Mouse (Mus musculus) adrenal gland, postnatal 10 days (tissue): ENCODE data around the gene Olfr91. TPM values are rescaled to one million over a fixed set of nuclear protein-coding genes. Genes with fewer than 3 reads are reported as not detected.

Experiments
- DNase-seq: peaks from one replicate; pipeline ENCODE4 v3.0.0; 2021; ENCODE audit warnings: mixed read lengths
- total RNA-seq, 2 experiments: library from RNA; stranded (reverse); gene quantifications; 2 replicates each; pipeline ENCODE4 v1.2.3; 2021

The Olfr91 gene
- total RNA-seq, 2 experiments from 2014 or later: not detected

DNA sequence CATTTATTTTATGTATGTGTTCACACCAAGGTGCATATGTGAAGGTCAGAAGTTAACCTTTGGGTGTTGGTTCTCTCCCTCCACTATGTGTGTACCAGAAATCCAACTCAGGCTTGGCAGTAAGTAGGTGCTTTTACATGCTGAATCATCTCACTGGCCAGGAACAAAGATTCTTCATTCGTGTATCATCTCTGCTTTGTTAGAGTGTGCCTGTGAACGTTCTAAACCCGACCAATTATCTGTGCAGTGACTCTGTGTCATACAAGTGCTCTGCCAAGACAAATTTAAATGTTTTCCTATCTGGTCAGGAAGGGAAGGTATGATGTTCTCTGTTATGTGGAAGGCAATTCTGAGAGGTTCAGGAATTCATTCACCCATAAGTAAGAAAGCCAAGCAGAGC lies 36.6 kb downstream of the Olfr91 start:
- no peak for DNase-seq

DNA sequence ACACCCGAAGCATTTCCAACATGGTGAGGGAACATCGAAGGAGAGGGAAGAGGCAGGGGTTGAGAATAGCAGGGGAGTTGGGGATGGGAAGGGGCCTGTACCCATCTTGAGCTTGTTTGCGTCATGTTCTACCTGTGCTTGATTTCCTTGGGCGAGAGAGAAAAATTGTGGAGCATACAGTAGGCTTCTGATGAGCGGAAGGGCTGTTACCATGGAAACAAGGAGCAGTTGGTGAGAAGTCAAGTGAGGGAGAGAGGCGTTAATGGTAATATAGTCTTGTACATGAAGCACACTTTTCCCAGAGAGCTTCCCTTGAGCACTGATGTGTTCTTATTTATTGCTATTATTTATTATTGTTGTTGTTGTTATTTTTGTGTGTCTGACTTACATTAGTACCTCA lies 41.1 kb downstream of the Olfr91 start:
- DNase-seq: no peak

DNA sequence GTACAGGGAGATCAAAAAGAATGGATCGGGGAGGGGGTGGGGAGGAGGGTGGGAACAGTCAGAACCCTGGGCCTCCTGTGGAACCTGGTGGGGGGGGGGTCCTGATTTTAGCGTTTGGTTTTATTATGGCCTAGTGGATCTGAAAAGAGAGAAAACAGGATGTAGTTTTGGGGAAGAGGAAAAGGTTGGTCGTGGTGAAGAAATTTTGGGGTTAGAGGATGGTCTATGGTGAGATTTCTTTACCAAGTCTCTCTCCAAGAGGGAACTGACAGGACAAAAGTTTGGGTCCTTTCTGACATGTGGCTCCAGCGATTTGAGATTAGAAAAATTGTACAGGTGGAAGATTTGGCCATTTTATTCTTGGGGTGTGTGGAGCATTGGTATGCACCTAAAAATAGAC lies 46.3 kb downstream of the Olfr91 start:
- DNase-seq: no peak

DNA sequence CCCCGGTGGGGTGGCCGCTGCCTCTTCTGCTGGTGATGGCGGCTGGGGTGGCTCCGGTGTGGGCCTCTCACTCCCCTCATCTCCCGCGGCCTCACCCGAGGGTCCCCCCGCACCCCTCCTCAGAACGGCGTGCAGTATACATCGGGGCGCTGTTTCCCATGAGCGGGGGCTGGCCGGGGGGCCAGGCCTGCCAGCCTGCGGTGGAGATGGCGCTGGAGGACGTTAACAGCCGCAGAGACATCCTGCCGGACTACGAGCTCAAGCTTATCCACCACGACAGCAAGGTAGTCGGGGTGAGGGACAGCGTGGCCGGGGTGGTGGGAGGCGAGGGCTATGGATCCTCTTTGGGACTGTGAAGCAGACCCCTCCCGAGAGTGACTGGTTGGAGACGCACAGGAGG lies 47.2 kb downstream of the Olfr91 start:
- DNase-seq: no peak

DNA sequence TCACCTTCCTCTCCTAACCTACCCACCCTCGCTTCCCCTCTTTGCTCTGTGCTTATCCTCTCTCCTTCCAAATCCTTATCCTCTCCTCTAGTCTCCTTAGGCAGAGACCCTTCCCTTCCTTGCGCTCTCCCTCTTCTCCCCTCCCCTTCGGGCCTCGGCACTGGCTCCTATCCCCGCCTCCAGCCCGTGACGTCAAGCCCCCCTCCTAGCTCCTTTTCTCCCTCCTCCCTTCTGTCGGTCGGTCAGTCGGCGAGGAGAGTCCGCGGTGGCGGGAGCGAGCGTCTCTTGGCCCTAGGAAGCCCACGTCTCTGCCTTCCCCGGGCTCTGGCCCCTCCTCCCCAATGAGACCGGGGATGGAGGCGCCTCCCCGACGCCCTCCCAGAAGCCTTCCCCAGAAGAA lies 47.7 kb downstream of the Olfr91 start:
- peak; percentile 86 for DNase-seq

DNA sequence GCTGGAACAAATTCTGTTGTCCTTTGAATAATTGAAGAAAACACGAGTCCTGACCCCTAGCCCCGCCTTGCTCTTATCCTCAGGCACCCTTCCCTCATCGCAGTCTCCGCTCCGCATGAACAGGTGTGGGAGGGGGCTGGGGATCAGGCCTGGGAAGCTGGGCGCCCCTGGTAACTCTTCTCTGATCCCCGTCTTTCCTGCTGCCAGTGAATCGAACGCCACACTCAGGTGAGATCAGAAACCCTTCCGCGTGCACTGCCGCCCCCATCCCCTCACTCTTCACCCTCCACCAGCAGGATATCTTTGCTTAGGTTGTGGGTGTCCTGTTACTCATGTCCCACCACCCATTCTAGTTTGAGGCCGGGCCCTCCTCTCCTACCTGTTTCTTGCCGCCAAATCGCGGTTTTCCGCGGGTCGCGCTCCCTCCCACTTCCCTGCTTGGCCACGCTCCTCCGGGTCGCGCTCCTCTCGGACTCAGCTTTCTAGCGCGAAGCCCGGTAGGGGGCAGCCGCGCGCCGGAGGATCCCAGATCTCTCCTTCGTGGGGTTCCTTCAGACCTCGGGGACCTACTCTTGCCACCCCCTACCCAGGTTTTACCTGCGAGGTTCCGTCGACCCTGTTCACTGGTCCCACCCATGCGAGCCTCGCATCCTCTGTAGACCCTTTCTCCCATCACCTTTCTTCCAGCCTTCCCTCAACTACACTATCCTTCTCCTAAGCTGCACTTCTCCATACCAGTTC lies 48.3 kb downstream of the Olfr91 start:
- DNase-seq: peak; percentile 86

DNA sequence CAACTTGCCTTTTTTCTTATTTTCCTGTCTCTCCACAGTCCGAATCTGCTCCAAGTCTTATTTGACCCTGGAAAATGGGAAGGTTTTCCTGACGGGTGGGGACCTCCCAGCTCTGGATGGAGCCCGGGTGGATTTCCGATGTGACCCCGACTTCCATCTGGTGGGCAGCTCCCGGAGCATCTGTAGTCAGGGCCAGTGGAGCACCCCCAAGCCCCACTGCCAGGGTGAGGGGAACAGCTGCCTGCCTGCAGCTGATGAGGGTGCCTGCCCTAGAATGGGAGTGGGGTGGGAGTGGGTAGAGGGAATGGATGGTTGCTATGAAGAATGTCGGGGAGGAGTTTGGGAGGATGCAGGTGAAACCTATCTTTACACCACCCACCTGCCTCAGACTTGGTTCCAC lies 49.7 kb downstream of the Olfr91 start:
- no peak for DNase-seq

DNA sequence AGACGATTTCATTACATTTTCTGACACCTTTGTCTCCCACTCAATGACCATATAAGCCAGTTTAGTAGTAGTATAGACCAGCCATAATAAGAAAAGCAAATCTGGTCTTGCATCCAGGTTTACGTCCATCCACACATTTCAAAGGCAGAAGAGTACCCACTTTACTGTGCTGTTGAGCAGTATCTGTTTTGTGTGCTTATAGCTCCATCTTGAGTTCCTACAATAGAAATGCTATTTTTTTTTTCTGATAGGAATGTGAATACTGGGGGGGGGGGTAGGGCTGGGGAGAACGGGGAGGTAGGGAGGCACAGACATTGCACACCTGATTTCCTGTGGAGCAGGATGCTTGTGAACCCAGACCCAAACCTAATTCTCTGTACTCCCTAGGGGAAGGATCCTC lies 50.1 kb downstream of the Olfr91 start:
- DNase-seq: no peak

DNA sequence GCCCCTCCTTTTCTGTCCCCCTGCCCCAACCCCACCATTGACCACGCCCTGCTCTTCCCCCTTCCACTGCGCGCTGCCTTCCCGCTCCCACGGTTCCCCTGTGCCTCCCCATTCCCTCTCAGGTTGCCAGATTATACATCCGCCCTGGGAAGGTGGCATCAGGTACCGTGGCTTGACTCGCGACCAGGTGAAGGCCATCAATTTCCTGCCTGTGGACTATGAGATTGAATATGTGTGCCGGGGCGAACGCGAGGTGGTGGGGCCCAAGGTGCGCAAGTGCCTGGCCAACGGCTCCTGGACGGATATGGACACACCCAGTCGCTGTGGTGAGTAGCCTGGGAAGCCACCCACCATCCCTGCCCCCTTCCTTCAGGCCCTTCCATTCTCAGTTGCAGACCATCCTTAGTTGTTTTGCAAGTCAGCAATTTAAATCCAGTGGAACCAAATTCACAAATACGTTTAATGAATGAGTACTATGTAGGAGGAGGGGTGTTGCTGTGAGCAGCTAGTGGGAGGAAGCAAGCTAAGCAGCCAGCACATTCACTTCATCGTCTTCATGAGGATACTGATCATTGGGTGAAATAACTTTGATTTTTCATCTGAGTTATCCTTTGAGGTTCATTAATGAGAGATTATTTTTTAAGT lies 50.6 kb downstream of the Olfr91 start:
- no peak for DNase-seq

DNA sequence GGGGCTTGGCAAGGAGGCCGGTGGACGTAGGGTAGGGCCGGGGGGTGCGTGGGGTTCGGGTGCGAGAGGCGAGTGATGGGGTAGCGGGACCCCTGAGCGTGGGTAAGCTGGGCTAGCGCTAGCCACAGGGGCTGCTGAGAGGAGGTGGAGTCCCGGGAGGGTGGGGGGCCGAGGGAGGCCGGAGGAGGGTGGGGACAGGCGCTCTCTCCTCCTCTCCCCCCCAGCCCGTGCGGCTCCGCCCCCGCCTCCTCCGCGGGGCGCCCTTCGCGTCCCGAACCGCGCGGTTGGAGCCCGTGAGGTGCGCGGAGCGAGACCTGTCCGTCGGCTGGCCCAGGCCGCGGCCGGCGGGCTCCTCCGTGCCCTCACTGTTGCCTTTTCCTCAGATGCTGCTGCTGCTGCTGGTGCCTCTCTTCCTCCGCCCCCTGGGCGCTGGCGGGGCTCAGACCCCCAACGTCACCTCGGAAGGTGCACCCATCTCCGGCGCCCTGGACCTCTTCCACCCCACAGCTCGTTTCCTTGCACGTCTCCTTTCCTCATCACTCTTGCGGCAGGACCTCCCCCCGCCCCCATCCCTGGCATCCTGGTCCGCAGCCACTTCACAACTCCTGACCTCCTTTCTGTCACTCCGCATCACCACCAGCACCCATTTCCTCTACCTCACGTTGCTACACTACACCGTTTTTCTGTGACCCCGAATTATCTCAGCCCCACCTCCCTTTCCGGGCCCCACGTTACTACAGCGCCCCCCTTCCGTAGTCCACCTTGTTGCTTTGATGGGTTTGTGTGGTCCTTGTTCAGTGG lies 51.6 kb downstream of the Olfr91 start:
- DNase-seq: peak; percentile 72

DNA sequence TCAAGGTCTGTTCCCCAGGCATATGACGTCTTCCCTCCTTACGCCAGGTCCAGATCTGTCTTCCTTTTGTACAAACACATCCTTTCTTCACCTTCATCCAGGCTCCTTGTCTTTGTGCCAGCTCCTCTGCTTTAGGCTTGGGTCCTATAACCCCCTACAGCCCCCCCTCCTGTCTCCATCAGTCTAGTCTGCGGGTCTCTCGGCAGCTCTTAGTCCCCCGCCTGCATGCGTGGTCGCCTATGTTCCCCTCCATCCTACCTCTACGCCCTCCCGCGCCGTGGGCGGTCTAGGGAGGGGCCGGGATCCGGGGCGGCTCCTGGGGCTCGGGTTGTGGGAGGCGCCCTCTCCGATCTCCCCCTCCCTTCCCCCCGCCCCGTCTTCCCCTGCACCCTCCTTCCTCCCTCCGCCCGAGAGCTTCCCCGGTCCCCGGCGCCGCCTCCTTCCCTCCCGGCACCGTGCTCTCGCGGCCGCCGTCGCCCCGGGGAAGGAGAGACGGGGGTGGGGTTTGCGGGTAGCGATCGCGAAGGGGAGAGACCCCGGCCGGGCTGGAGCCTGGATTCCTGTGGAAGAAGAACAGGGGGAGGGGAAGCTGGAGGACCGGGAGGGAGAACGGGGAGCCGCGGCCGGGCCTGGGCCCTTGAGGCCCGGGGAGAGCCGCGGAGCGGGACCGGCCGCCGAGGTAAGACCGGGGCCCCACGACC lies 52.3 kb downstream of the Olfr91 start, which contains the start of gene Gabbr1:
Gabbr1 (plus strand) TSS at position 356 of the 701 bp plus-strand sequence.
- DNase-seq: peak; percentile 83

DNA sequence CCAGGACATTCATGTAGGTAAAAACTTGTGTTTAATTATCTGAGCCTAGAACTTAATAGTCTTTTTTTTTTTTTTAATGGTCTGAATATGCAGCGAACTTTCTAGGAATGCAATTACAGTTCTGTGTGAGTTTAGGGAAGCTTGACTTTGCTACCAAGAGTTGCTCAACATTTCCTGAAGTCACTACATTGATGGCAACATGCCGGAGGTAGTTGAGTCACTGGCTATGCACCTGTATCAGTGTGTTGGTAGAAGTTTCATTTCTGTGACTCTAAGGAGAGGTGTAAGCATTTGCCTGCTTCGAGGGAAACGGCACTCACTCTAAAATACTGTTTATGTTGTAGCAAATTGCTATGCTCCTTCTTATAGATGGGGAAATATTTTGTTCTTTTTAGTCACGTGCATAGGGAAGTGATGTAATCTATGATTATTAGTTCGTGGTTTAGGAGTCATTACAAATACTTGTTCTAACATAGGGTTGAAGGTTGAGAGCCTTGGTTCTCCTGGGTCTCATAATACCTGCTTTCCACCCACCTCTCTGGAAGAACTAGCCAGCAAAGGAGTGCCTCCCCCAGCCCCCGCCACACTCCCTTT lies 53.3 kb downstream of the Olfr91 start:
- no peak for DNase-seq

Other genes with a start within 250 kb of the Olfr91 start
- not detected for gene Trim15, start 231.1 kb downstream of the Olfr91 start, total RNA-seq
- 1 to 10 TPM; 2.1 to 5.4 TPM for gene Trim10, start 228.7 kb downstream of the Olfr91 start, total RNA-seq
- gene Trim40, start 208.2 kb downstream of the Olfr91 start, total RNA-seq: not detected
- not detected for gene Trim31, start 200.2 kb downstream of the Olfr91 start, total RNA-seq
- gene Rnf39, start 155.4 kb downstream of the Olfr91 start, total RNA-seq: under 1 TPM in 1 of 2 experiments, not detected in 1; 0.33 TPM
- 10 to 100 TPM; 58.5 to 62.7 TPM for gene Ppp1r11, start 146.5 kb downstream of the Olfr91 start, total RNA-seq
- 10 to 100 TPM; 34.5 to 40.5 TPM for gene Znrd1, start 139.7 kb downstream of the Olfr91 start, total RNA-seq
- 10 to 100 TPM; 10.1 to 11.1 TPM for gene Znrd1as, start 139.7 kb downstream of the Olfr91 start, total RNA-seq
- not detected for gene 2410137M14Rik, start 117.0 kb downstream of the Olfr91 start, total RNA-seq
- gene H2-M5, start 108.7 kb downstream of the Olfr91 start, total RNA-seq: not detected
- gene Zfp57, start 97.1 kb downstream of the Olfr91 start, total RNA-seq: 1 to 10 TPM; 4.0 to 7.7 TPM
- not detected for gene Mog, start 74.9 kb downstream of the Olfr91 start, total RNA-seq
- gene Gabbr1, start 52.3 kb downstream of the Olfr91 start, total RNA-seq: 10 to 100 TPM; 22.1 to 40.3 TPM
- gene Olfr90, start 9.8 kb downstream of the Olfr91 start, total RNA-seq: not detected
- gene Olfr92, start 21.8 kb upstream of the Olfr91 start, total RNA-seq: not detected
- not detected for gene Olfr93, start 63.2 kb upstream of the Olfr91 start, total RNA-seq
- gene Ubd, start 95.6 kb upstream of the Olfr91 start, total RNA-seq: under 1 TPM; 0.78 to 0.88 TPM
- not detected for gene Olfr94, start 102.7 kb upstream of the Olfr91 start, total RNA-seq
- not detected for gene Olfr95, start 114.8 kb upstream of the Olfr91 start, total RNA-seq
- gene Olfr96, start 121.9 kb upstream of the Olfr91 start, total RNA-seq: not detected
- gene Olfr97, start 139.1 kb upstream of the Olfr91 start, total RNA-seq: not detected
- not detected for gene Olfr98, start 165.5 kb upstream of the Olfr91 start, total RNA-seq
- 1 to 10 TPM; 4.6 to 5.0 TPM for gene H2-M3, start 171.9 kb upstream of the Olfr91 start, total RNA-seq
- gene Olfr99, start 185.2 kb upstream of the Olfr91 start, total RNA-seq: not detected
- gene Olfr101, start 206.0 kb upstream of the Olfr91 start, total RNA-seq: not detected
- gene Olfr102, start 218.8 kb upstream of the Olfr91 start, total RNA-seq: not detected
- gene Olfr103, start 241.4 kb upstream of the Olfr91 start, total RNA-seq: not detected